Mouse (Mus musculus) intestine, embryonic 16.5 days (tissue): ENCODE measurements around the gene Slc2a10. TPM values are rescaled to one million over a fixed set of nuclear protein-coding genes. Genes with fewer than 3 reads are reported as not detected.
"Not testable (repeated sequence)": the region's sequence is repeated elsewhere in the genome, so short reads cannot be mapped to it uniquely, and the experiment has no call there.

Experiments used
- ATAC-seq: fragments of 200-750 bp; cut with Nextera tagmentation; 2 replicates; pipeline ENCODE4 v1.8.0; 2017; ENCODE audit warnings: moderate TSS enrichment, moderate library complexity
- H3K27ac ChIP-seq: fragments of 300-500 bp; sonication (generic); 2 replicates; pipeline ENCODE4 v1.5.1; 2014; ENCODE audit warnings: mild to moderate bottlenecking, low read length
- H3K27me3 ChIP-seq: fragments of 300-500 bp; sonication (generic); replicated peaks from 2 replicates; pipeline ENCODE4 v1.6.1; 2014; ENCODE audit warnings: low read length, control low read depth, mixed read lengths; ENCODE audit not compliant: control insufficient read depth, insufficient read depth
- H3K36me3 ChIP-seq: fragments of 300-500 bp; sonication (generic); 2 replicates; pipeline ENCODE4 v1.6.1; 2014; ENCODE audit warnings: low read length, control low read depth; ENCODE audit not compliant: control insufficient read depth, insufficient read depth
- H3K4me1 ChIP-seq: fragments of 300-500 bp; sonication (generic); 2 replicates; pipeline ENCODE4 v1.6.1; 2014; ENCODE audit warnings: low read length, control low read depth, mixed read lengths; ENCODE audit not compliant: control insufficient read depth, insufficient read depth
- H3K4me2 ChIP-seq: fragments of 300-500 bp; sonication (generic); 2 replicates; pipeline ENCODE4 v1.6.1; 2014; ENCODE audit warnings: low read depth, low read length, control low read depth
- H3K4me3 ChIP-seq: fragments of 300-500 bp; sonication (generic); 2 replicates; pipeline ENCODE4 v1.5.1; 2014; ENCODE audit warnings: mild to moderate bottlenecking, low read length
- H3K9ac ChIP-seq: fragments of 300-500 bp; sonication (generic); 2 replicates; pipeline ENCODE4 v1.6.1; 2014; ENCODE audit warnings: low read depth, low read length
- H3K9me3 ChIP-seq: fragments of 300-500 bp; sonication (generic); 2 replicates; pipeline ENCODE4 v1.6.1; 2016; ENCODE audit warnings: low read length, control low read depth; ENCODE audit not compliant: control insufficient read depth
- WGBS: fragments of 180-500 bp; shearing (Covaris S2); extraction: QIAGEN DNeasy Blood & Tissue Kit; methylation state at CpG from one replicate; pipeline ENCODE4 v1.1.7; 2014; 5-methylcytosine and 5-hydroxymethylcytosine counted together
- polyA plus RNA-seq: library from polyadenylated mRNA; unstranded; fragments of >200 nt; fragmentation: Nextera tagmentation; extraction: Ambion mirVana; gene quantifications from 2 replicates; pipeline ENCODE4 v1.2.1, GENCODE M21; 2015

Slc2a10 gene
- polyA plus RNA-seq, 1 experiment from 2014 or later = 5.3 TPM

DNA sequence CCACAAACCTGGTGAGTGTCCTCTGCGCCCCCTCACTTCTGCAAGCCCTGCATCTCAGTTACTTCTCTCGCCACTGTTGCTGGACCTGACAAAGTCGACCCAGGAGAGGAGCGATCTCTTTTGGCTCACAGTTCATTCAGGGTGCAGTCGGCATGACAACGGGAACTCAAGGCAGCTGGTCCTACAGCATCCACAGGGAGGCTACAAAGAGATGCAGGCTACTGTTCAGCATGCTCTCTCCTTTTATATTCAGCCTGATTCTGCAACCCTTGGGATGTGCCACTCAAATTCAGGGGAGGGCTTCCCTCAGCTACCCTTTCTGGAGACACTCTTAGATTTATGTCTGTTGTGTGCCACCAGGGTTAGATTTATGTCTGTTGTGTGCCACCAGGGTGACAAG, 45.0 kb downstream of the Slc2a10 start:
- Histone ChIP-seq H3K27ac (no peak overlapping the region), H3K36me3 (no peaks in the 10 kb centered on the region), H3K4me1 (no peaks in the 10 kb centered on the region), H3K4me2 (no peak overlapping the region), H3K9me3 (no peaks in the 10 kb centered on the region), H3K4me3 (no peak overlapping the region), H3K9ac (no peak overlapping the region), H3K27me3 (no peaks in the 10 kb centered on the region)
- ATAC-seq = no peak
- WGBS = 63% methylated on average over 6 of the region's 6 CpGs

DNA sequence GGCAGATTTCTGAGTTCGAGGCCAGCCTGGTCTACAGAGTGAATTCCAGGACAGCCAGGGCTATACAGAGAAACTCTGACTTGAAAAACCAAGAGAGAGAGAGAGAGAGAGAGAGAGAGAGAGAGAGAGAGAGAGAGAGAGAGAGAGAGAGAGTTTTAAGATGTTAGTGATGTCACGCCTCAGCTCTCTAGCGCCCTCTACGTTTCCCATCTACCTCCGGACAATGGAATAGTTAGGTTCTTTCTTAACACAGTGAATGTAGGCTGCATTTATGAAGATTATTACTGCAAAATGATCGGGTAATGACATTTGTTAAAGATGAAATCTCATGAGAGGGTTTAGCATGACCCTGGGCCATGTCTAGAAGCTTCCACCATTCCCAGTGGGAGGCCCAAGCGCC, 46.8 kb downstream of the Slc2a10 start:
- H3K27ac ChIP-seq, H3K4me2 ChIP-seq, H3K36me3 ChIP-seq, H3K4me1 ChIP-seq, H3K27me3 ChIP-seq, H3K9ac ChIP-seq, H3K4me3 ChIP-seq, H3K9me3 ChIP-seq, ATAC-seq: not testable (repeated sequence)
- WGBS = 75% methylated on average over 7 of the region's 7 CpGs

DNA sequence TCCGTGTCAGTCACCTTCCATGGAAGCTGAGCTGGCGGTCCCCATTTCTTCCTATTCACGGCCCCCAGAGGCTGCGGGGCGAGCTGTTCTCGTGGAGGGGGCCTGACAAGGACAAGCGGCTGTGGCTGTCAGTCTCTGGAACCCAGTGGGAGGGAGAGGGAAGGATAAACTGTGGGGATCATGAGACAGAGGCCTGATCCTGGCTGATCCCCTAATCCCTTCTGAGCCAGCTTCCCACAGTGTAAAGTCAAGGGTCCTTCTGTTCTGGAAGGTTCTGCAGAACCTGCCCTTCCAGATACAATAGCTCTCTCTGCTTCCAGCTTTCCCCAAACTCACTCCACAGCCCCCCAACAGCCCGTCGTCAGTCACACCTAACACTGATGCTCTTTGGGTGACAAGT, 50.5 kb downstream of the Slc2a10 start:
- Histone ChIP-seq H3K4me2 (no peak overlapping the region), H3K36me3 (no peaks in the 10 kb centered on the region), H3K4me3 (no peak overlapping the region), H3K27me3 (no peaks in the 10 kb centered on the region), H3K9me3 (no peaks in the 10 kb centered on the region), H3K4me1 (no peaks in the 10 kb centered on the region), H3K27ac (no peak overlapping the region), H3K9ac (no peak overlapping the region)
- 68% methylated on average over 9 of the region's 9 CpGs for WGBS
- ATAC-seq = no peak

DNA sequence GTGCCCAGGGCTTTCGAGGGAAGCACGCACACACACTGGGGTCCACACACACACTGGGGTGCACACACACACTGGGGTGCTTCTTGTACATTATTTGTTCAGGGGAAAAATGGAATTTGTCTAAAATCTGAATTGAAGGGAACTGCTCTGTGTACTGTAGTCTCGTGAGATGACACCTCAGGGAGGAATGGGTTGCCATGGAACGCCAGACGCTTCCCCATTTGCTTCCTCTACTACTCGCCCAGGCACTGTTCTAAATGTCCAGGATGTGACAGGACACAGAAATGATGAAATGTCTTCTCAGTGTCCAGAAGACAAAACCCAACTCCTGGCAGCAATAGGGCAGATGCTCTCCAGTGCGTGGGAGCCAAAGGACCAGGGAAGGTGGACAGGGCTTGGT, 53.7 kb downstream of the Slc2a10 start:
- H3K4me2 ChIP-seq = no peak overlapping the region
- ATAC-seq = no peak
- no peaks in the 10 kb centered on the region for H3K9me3 ChIP-seq
- no peaks in the 10 kb centered on the region for H3K27me3 ChIP-seq
- no peak overlapping the region for H3K9ac ChIP-seq
- H3K27ac ChIP-seq = no peak overlapping the region
- H3K4me1 ChIP-seq = no peaks in the 10 kb centered on the region
- no peaks in the 10 kb centered on the region for H3K36me3 ChIP-seq
- WGBS = 81% methylated on average over 7 of the region's 7 CpGs
- no peak overlapping the region for H3K4me3 ChIP-seq

DNA sequence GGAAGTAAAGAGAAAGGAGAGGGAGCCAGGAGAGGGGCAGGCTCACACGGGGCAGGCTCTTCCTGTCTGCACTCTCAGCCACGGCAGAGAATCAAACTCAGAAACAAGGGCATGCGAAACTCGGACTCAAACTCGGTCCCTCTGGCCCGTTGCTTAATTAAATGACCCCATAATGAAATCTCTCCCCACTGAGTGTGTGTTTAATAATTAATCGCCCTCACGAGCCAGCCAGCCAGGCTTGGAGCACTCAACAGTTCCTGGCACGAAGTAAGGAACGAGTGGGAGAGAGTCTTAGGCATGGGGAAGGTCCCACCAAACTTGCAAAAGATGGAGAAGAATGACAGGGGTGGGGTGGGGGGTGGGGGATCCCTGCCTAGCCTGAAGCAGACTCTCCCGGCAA, 55.3 kb downstream of the Slc2a10 start:
- 0 out of 2 replicates have a peak overlapping the region, but pooled peaks have one; percentile 3 for H3K4me2 ChIP-seq
- H3K36me3 ChIP-seq = no peaks in the 10 kb centered on the region
- no peak overlapping the region for H3K9ac ChIP-seq
- ATAC-seq = no peak
- no peak overlapping the region for H3K27ac ChIP-seq
- no peak overlapping the region for H3K4me3 ChIP-seq
- 44% methylated on average over 11 of the region's 11 CpGs for WGBS
- H3K9me3 ChIP-seq = no peaks in the 10 kb centered on the region
- H3K27me3 ChIP-seq = peaks cover 11% of the 10 kb centered on the region
- H3K4me1 ChIP-seq = peaks cover 5% of the 10 kb centered on the region; the same call in 1 of the 2 replicates

DNA sequence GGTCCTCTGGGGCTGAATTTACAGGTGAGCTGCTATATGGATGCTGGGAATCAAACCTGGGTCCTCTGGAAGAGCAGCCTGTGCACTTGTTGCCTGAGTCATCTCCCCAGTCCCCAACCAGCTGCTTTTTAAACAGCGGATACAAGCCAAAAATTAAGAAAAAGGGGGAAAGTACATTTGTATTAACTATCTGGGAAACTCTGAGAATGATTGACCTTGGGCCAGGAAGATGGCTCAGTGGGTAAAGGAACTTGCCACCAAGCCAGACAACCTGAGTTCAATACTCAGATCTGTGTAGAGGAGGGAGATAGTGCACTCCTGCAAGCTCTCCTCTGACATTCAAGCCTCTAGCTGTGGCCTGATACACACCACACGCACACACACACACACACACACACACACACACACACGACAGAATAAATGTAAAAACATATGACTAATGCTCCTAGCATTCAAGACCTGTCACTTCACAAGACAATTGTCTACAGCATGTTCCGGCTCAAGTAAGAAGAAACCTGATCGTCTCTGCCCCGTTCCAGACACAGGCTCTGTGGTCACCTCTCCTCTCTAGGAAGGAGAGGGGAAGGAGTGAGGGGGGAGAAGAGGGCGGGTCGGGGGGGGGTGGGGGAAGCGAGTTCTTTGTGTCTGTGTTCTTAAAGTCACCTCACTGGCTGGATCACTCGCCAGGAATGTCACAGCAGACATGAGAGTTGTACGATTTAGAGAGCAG, 56.1 kb downstream of the Slc2a10 start:
- no peaks in the 10 kb centered on the region for H3K9me3 ChIP-seq
- no peak overlapping the region for H3K4me3 ChIP-seq
- H3K4me1 ChIP-seq = peaks cover 5% of the 10 kb centered on the region; the same call in 1 of the 2 replicates
- 33% methylated on average over 11 of the region's 11 CpGs for whole genome bisulfite sequencing
- H3K4me2 ChIP-seq = no peak overlapping the region
- H3K9ac ChIP-seq = no peak overlapping the region
- H3K27ac ChIP-seq = no peak overlapping the region
- peaks cover 18% of the 10 kb centered on the region for H3K27me3 ChIP-seq
- no peak for ATAC-seq
- no peaks in the 10 kb centered on the region for H3K36me3 ChIP-seq

DNA sequence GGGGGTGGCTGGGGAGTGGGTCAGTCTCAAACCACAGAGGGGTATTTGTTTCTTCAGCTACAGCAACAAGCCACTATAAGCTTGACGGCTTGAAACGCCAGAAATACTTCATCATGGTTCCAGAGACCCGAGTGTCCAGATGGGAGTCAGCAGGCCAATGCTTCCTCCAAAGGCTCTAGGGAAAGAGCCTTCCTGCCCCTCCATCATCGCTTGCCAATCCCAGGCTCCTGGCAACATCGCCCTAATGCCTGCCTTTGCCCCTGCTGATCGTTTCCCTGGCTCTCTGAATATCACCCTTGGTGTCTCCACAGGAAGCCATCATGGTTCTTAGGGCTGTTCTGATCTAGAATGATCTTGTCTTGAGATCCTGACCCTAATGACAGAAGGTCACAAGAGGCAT, 58.3 kb downstream of the Slc2a10 start:
- Histone ChIP-seq H3K27ac (no peak overlapping the region), H3K9me3 (no peaks in the 10 kb centered on the region), H3K27me3 (peaks cover 20% of the 10 kb centered on the region), H3K36me3 (no peaks in the 10 kb centered on the region), H3K4me3 (no peak overlapping the region), H3K4me2 (no peak overlapping the region), H3K4me1 (peaks cover 5% of the 10 kb centered on the region; the same call in 1 of the 2 replicates), H3K9ac (no peak overlapping the region)
- 79% methylated on average over 6 of the region's 6 CpGs for WGBS
- no peak for ATAC-seq

DNA sequence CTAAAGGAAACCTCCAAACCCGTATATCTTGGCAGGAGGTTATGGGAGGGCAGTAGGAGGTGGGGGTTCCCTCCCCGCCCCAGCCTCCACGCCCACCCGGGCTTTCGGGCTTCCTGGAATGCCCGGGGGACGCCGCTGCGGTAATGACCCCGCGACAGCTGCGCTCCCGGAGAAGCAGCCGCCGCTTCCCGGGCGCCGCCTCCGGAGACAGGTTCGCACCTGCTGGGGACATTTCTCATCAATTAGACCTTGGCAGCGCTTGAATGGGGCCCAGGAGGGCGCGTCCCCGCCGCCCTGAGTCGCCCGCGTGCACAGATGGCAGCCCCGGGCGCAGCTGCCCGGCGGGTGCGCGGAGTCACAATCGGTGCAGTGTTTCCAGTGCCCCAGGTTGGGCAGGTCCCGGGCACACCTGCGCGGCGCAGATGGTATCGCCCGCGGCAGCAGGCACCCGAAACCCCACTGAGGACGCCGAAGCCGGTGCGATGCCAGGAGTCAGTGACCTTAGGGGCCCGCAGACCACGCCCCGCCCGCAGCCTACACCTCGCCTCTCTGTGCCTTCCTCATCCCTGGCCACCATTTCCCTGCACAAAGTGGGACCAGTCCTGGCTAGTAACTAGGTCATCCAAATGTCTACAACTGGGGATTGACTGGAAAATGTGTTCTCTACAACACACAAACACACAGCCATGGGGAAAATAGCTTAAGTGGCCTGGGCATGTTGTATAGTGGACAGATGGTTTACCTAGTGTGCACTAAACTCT, 59.9 kb downstream of the Slc2a10 start:
- Histone ChIP-seq H3K4me2 (peak overlapping the region; percentile 76), H3K36me3 (no peaks in the 10 kb centered on the region), H3K4me3 (peak overlapping the region; percentile 44), H3K27ac (no peak overlapping the region), H3K27me3 (peaks cover 20% of the 10 kb centered on the region), H3K4me1 (peaks cover 5% of the 10 kb centered on the region; the same call in 1 of the 2 replicates), H3K9ac (peak overlapping the region; percentile 6; the same call in 1 of the 2 replicates), H3K9me3 (no peaks in the 10 kb centered on the region)
- WGBS = 2% methylated on average over 50 of the region's 52 CpGs
- ATAC-seq = peak; percentile 81

DNA sequence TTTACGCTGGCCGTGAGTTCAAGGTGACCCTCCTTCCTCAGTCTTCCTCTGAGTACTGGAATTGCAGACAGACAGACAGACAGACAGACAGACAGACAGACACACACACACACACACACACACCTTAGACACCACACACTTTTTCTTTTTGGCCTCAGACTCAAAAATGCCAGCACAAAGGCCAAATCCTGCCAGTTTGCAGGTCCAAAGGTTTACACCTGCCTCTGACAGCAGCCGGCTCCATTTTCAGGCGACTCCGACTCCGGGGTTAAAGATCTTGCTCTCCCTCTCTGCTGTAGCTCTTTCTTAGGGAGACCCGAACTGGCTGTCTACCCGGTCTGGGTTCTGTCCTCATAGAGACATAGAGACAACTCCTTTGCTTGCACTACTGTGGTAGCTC, 60.5 kb downstream of the Slc2a10 start:
- WGBS = 64% methylated on average over 8 of the region's 8 CpGs
- Histone ChIP-seq H3K9me3 (no peaks in the 10 kb centered on the region), H3K4me2 (no peak overlapping the region), H3K4me3 (no peak overlapping the region), H3K27me3 (peaks cover 20% of the 10 kb centered on the region), H3K4me1 (peaks cover 5% of the 10 kb centered on the region; the same call in 1 of the 2 replicates), H3K36me3 (no peaks in the 10 kb centered on the region), H3K27ac (no peak overlapping the region), H3K9ac (no peak overlapping the region)
- no peak for ATAC-seq
